In genomic region chr11:49695695-49696094, GRCm38 (mm10) we compare ENCODE assay signal across 31 mouse cellular contexts. TPM values are rescaled to one million over a fixed set of nuclear protein-coding genes. Genes with fewer than 3 reads are reported as not detected.
DNase-seq lines count a peak whose midpoint lies in the region; ATAC-seq lines count a peak whose summit lies in the region.
"Had no signal": no experiment of that assay in that cellular context is flagged by ENCODE, and none has a peak within 500 bp of the region (broad histone marks: within the 10 kb centered on the region; RNA-seq: fewer than 3 reads in every experiment).

No protein-coding gene starts in this region.

- H3K36me3 ChIP-seq in kidney, embryonic 16.5 days (ENCODE audit: insufficient read depth, low read length): peaks cover 24% of the 10 kb centered on the region

- H3K27ac ChIP-seq in kidney, embryonic 16.5 days (ENCODE audit: low read length): no peak overlapping the region
- H3K27ac ChIP-seq: embryonic facial prominence, embryonic 10.5 days; embryonic facial prominence, embryonic 13.5 days; forebrain, embryonic 10.5 days; forebrain, embryonic 13.5 days; heart, adult 2 months; heart, embryonic 10.5 days; hindbrain, embryonic 10.5 days; hindbrain, embryonic 13.5 days had no signal

- H3K9ac ChIP-seq in kidney, embryonic 16.5 days (replicated peaks; ENCODE audit: low read length): no peak overlapping the region
- H3K9ac ChIP-seq: embryonic facial prominence, embryonic 13.5 days; forebrain, embryonic 13.5 days; hindbrain, embryonic 13.5 days had no signal

- no peaks in the 10 kb centered on the region for H3K27me3 ChIP-seq in kidney, embryonic 16.5 days (ENCODE audit: insufficient read depth, low read length)
- H3K27me3 ChIP-seq: embryonic facial prominence, embryonic 13.5 days; forebrain, embryonic 13.5 days; hindbrain, embryonic 13.5 days had no signal

- no peaks in the 10 kb centered on the region for H3K9me3 ChIP-seq in kidney, embryonic 16.5 days (ENCODE audit: low read length)
- H3K9me3 ChIP-seq: embryonic facial prominence, embryonic 13.5 days; forebrain, embryonic 10.5 days; forebrain, embryonic 13.5 days; heart, embryonic 10.5 days; hindbrain, embryonic 10.5 days; hindbrain, embryonic 13.5 days had no signal

- ATAC-seq in kidney, embryonic 16.5 days (ENCODE audit: low FRiP score, low TSS enrichment): no peak
- ATAC-seq: forebrain, embryonic 13.5 days; forebrain, embryonic 16.5 days; hindbrain, embryonic 16.5 days had no signal

- H3K4me1 ChIP-seq in kidney, embryonic 16.5 days (ENCODE audit: insufficient read depth, low read length): no peaks in the 10 kb centered on the region
- H3K4me1 ChIP-seq: embryonic facial prominence, embryonic 10.5 days; embryonic facial prominence, embryonic 13.5 days; forebrain, embryonic 10.5 days; heart, embryonic 10.5 days; hindbrain, embryonic 10.5 days had no signal

- no peak overlapping the region for H3K4me3 ChIP-seq in kidney, embryonic 16.5 days (ENCODE audit: low read length)
- H3K4me3 ChIP-seq: embryonic facial prominence, embryonic 10.5 days; embryonic facial prominence, embryonic 13.5 days; erythroblast, embryonic 14.5 days; forebrain, embryonic 10.5 days; forebrain, embryonic 13.5 days; heart, adult 2 months; heart, embryonic 10.5 days; hindbrain, embryonic 10.5 days; hindbrain, embryonic 13.5 days had no signal

- peak; percentile 17 for DNase-seq in kidney, adult 9 months
- DNase-seq in kidney, postnatal 36 days: peak; percentile 55 to 61
- no peak for DNase-seq in kidney, postnatal 4 days
- DNase-seq in fat pad, adult 2 months (ENCODE audit: extremely low read depth, low read depth, low spot score): peak; percentile 7
- no peak for DNase-seq in spleen, postnatal 14 days (ENCODE audit: low spot score in 2 of 2)
- DNase-seq: adrenal gland, adult 8-10 months; adrenal gland, postnatal 25 days; cerebellum, adult 11-12 months; cerebellum, adult 8-10 months; cerebellum, postnatal 10 days; cerebellum, postnatal 36 days; embryo, embryonic 11 days; gastrocnemius, postnatal 10 days; gastrocnemius, postnatal 36 days; heart, adult 2 months; heart, postnatal 10 days; heart, postnatal 36 days had no signal

- H3K4me2 ChIP-seq in kidney, embryonic 16.5 days (replicated peaks; ENCODE audit: low read depth, low read length): no peak overlapping the region
- H3K4me2 ChIP-seq: embryonic facial prominence, embryonic 13.5 days; forebrain, embryonic 13.5 days; hindbrain, embryonic 13.5 days had no signal

- WGBS in kidney, embryonic 16.5 days: 85% methylated on average over 2 of the region's 2 CpGs

RNA-seq across cellular contexts. Expression of gene Cnot6, which starts 16.8 kb away (rescaled TPM):
- 53.7 and 65.7 TPM in 2 replicates for polyA plus RNA-seq in kidney, embryonic 16.5 days (2015; fragmentation: Nextera tagmentation; extraction: Ambion mirVana)

RNA-seq across cellular contexts. Expression of gene Scgb3a1, which starts 32.3 kb away (rescaled TPM):
- polyA plus RNA-seq in kidney, embryonic 16.5 days (2015; fragmentation: Nextera tagmentation; extraction: Ambion mirVana): not detected in 2 replicates
- polyA plus RNA-seq: brain, embryonic 14.5 days; C2C12; cortical plate, adult 2 months; embryonic facial prominence, embryonic 10.5 days; embryonic facial prominence, embryonic 13.5 days; erythroblast, embryonic 14.5 days; forebrain, embryonic 10.5 days; forebrain, embryonic 13.5 days; forebrain, embryonic 16.5 days; hindbrain, embryonic 10.5 days; hindbrain, embryonic 13.5 days; hindbrain, embryonic 16.5 days had no signal

Comparison
In these comparisons a context has a peak if more than half of its experiments do, and no peak if none do; other contexts are left out.
1. DNase-seq: peak in kidney, adult 9 months (single experiment), kidney, postnatal 36 days (2 of 2) and fat pad, adult 2 months (single experiment); none in kidney, postnatal 4 days (0 of 2) and spleen, postnatal 14 days (0 of 2).